Mouse (Mus musculus) heart, adult 18-20 months (tissue): ENCODE data around the gene Ehmt1. TPM values are rescaled to one million over a fixed set of nuclear protein-coding genes. Genes with fewer than 3 reads are reported as not detected.

Source experiments
- DNase-seq, 2 experiments: peaks; one replicate each; pipeline ENCODE4 v3.0.0; 2021 to 2022; ENCODE audit warnings: mixed read lengths in 1 of 2
- total RNA-seq, 2 experiments: library from RNA; stranded (reverse); gene quantifications; 2 replicates each; pipeline ENCODE4 v1.2.3; 2021

Ehmt1 gene
- total RNA-seq, 2 experiments from 2014 or later: 21.7 to 26.9 TPM

- DNase-seq: no peak
These were observed 7.2 kb downstream of the Ehmt1 start for GRCm38 (mm10) chr2:24912189-24912588.

- DNase-seq: no peak
These were observed 8.9 kb downstream of the Ehmt1 start for GRCm38 (mm10) chr2:24910481-24910880.

- no peak for DNase-seq
These were observed 13.7 kb downstream of the Ehmt1 start for GRCm38 (mm10) chr2:24905653-24906155.

GRCm38 (mm10) chr2:24904823-24905652 lies 14.4 kb downstream of the Ehmt1 start:
- no peak for DNase-seq

GRCm38 (mm10) chr2:24902999-24903398 lies 16.4 kb downstream of the Ehmt1 start:
- no peak for DNase-seq

GRCm38 (mm10) chr2:24901055-24901454 lies 18.4 kb downstream of the Ehmt1 start:
- no peak for DNase-seq

- DNase-seq: no peak
These were observed 20.1 kb downstream of the Ehmt1 start for GRCm38 (mm10) chr2:24899292-24899691.

GRCm38 (mm10) chr2:24896761-24897160 lies 22.7 kb downstream of the Ehmt1 start:
- no peak for DNase-seq

GRCm38 (mm10) chr2:24894211-24894610 lies 25.2 kb downstream of the Ehmt1 start:
- no peak for DNase-seq

GRCm38 (mm10) chr2:24892318-24892717 lies 27.1 kb downstream of the Ehmt1 start:
- DNase-seq: no peak

GRCm38 (mm10) chr2:24890541-24891447 lies 28.6 kb downstream of the Ehmt1 start:
- DNase-seq: peak in 1 of 2 experiments; percentile 16

GRCm38 (mm10) chr2:24888895-24889294 lies 30.5 kb downstream of the Ehmt1 start:
- DNase-seq: peak in 1 of 2 experiments; percentile 27

GRCm38 (mm10) chr2:24880686-24881085 lies 38.7 kb downstream of the Ehmt1 start:
- DNase-seq: no peak

- no peak for DNase-seq
These were observed 48.5 kb downstream of the Ehmt1 start for GRCm38 (mm10) chr2:24870952-24871351.

GRCm38 (mm10) chr2:24863010-24863409 lies 56.4 kb downstream of the Ehmt1 start:
- DNase-seq: peak in 1 of 2 experiments; percentile 41

- DNase-seq: peak; percentile 8 to 43
These were observed 67.0 kb downstream of the Ehmt1 start for GRCm38 (mm10) chr2:24852408-24852807.

GRCm38 (mm10) chr2:24846557-24846956 lies 72.9 kb downstream of the Ehmt1 start:
- DNase-seq: no peak

GRCm38 (mm10) chr2:24845256-24845655 lies 74.2 kb downstream of the Ehmt1 start:
- no peak for DNase-seq

- DNase-seq: no peak
These were observed 88.8 kb downstream of the Ehmt1 start for GRCm38 (mm10) chr2:24830614-24831013.

- no peak for DNase-seq
These were observed 109.7 kb downstream of the Ehmt1 start for GRCm38 (mm10) chr2:24809746-24810145.

- DNase-seq: no peak
These were observed 111.7 kb downstream of the Ehmt1 start for GRCm38 (mm10) chr2:24807691-24808090.

- DNase-seq: no peak
These were observed 112.4 kb downstream of the Ehmt1 start for GRCm38 (mm10) chr2:24807036-24807435.

- DNase-seq: peak; percentile 49 to 84
These were observed 113.3 kb downstream of the Ehmt1 start for GRCm38 (mm10) chr2:24806143-24806542.
